Mouse (Mus musculus): Measurements from ENCODE around the gene Itga4. TPM values are rescaled to one million over a fixed set of nuclear protein-coding genes. Genes with fewer than 3 reads are reported as not detected.

The Itga4 gene
- polyA plus RNA-seq, 2 experiments = 18.6 to 27.6 TPM

DNA sequence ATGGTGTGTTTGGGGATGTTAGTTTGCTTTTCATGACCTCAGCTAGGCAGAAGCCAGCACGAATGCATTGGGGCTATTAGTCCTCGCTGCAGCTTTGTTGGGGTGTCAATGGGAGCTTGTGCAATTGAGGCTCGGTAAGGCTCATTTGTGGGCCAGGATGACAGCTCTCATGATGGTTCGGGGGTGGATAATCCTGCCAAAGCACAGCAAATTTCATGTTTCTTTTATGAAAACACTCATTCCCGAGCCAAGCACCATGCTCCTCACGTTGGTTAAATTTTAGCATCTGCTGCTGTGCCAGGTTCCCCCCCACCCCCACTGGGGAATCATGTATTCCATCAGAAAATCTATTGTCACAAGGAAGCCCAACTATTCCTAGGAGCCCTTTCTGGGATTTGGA is 37.2 kb downstream of the Itga4 start:
- H3K36me3 ChIP-seq (replicated peaks; ENCODE audit: control insufficient read depth, insufficient read depth, low read depth) = peaks cover 83% of the 10 kb centered on the region
- no peaks in the 10 kb centered on the region for H3K27me3 ChIP-seq (ENCODE audit: control insufficient read depth, insufficient read depth, low read length)
- no peak overlapping the region for H3K4me3 ChIP-seq (ENCODE audit: insufficient read depth in 1 of 2, low read depth in 2 of 2, low read length in 2 of 2)
- ATAC-seq (ENCODE audit: insufficient read depth) (no peak), DNase-seq (ENCODE audit: low read depth in 3 of 3, low spot score in 3 of 3) (no peak)
- WGBS (ENCODE audit: insufficient replicate concordance) = 79% methylated on average over 6 of the region's 6 CpGs
- TF ChIP-seq CTCF (IDR thresholded peaks at IDR 0.05; ENCODE audit: low read depth) = no peak
- TF ChIP-seq EP300 (IDR thresholded peaks at IDR 0.05; ENCODE audit: low read depth) = no peak
- no peak overlapping the region for H3K4me2 ChIP-seq (ENCODE audit: low read depth)
- H3K4me1 ChIP-seq (replicated peaks; ENCODE audit: control insufficient read depth in 2 of 2, insufficient read depth in 2 of 2, low read length in 1 of 2) = no peaks in the 10 kb centered on the region
- no peaks in the 10 kb centered on the region for H3K9me3 ChIP-seq (ENCODE audit: control insufficient read depth, low read length)
- no peak overlapping the region for H3K27ac ChIP-seq
- H3K9ac ChIP-seq (replicated peaks) = no peak overlapping the region

DNA sequence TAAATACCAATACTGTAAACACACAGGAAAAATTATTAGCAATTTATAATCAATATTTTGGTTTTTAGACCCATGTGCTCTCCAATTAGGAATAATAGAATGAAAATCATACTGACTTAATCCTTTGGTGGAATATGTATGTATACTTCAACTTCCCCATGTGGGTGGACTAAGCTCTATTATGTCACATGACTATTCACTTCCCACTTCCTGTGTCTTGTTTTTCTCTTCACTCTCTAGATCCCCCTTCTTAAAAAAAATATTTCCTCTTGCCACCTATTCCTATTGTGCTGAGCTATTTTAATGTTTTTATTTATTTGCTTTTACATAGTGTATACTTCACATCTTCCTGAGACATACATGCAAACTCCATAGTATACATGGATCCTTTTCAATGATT is 47.2 kb downstream of the Itga4 start:
- no peak overlapping the region for H3K4me2 ChIP-seq (ENCODE audit: low read depth)
- ATAC-seq (ENCODE audit: insufficient read depth) = no peak

DNA sequence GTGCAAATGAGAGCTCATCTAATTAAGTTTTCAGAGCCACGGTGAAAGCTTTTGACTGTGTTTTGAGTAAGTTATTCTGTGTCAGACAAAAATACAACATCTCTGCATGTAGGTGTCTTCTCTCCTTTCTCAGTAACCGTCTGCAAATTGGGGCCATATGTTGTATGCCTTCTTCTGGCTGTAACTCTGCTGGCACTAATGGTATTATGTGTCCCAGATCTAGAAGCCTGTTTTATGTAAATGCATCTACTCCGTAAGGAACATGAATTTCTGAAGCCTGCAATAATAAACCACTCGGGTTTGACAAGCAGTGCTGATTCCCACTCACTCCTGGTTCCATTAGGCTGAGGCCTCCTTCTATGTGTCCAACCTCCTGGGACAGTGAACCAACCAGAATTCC is 52.3 kb downstream of the Itga4 start:
- DNase-seq (ENCODE audit: low read depth in 3 of 3, low spot score in 3 of 3) = no peak
- peaks cover 68% of the 10 kb centered on the region for H3K36me3 ChIP-seq (replicated peaks; ENCODE audit: control insufficient read depth, insufficient read depth, low read depth)
- H3K4me3 ChIP-seq (ENCODE audit: insufficient read depth in 1 of 2, low read depth in 2 of 2, low read length in 2 of 2) = no peak overlapping the region
- H3K27ac ChIP-seq = no peak overlapping the region
- no peaks in the 10 kb centered on the region for H3K9me3 ChIP-seq (ENCODE audit: control insufficient read depth, low read length)
- H3K4me2 ChIP-seq (ENCODE audit: low read depth) = no peak overlapping the region
- no peak overlapping the region for H3K9ac ChIP-seq (replicated peaks)
- WGBS (ENCODE audit: insufficient replicate concordance) = 85% methylated on average over 4 of the region's 4 CpGs
- no peaks in the 10 kb centered on the region for H3K27me3 ChIP-seq (ENCODE audit: control insufficient read depth, insufficient read depth, low read length)
- TF ChIP-seq CTCF (IDR thresholded peaks at IDR 0.05; ENCODE audit: low read depth) (no peak), EP300 (IDR thresholded peaks at IDR 0.05; ENCODE audit: low read depth) (no peak)
- ATAC-seq (ENCODE audit: insufficient read depth) = no peak
- H3K4me1 ChIP-seq (replicated peaks; ENCODE audit: control insufficient read depth in 2 of 2, insufficient read depth in 2 of 2, low read length in 1 of 2) = no peaks in the 10 kb centered on the region

More for the DNA sequence above, 47.2 kb downstream of the Itga4 start:
- Histone ChIP-seq H3K36me3 (replicated peaks; ENCODE audit: control insufficient read depth, insufficient read depth, low read depth) (peaks cover 42% of the 10 kb centered on the region), H3K9ac (replicated peaks) (no peak overlapping the region), H3K27ac (no peak overlapping the region), H3K27me3 (ENCODE audit: control insufficient read depth, insufficient read depth, low read length) (no peaks in the 10 kb centered on the region), H3K9me3 (ENCODE audit: control insufficient read depth, low read length) (no peaks in the 10 kb centered on the region), H3K4me3 (ENCODE audit: insufficient read depth in 1 of 2, low read depth in 2 of 2, low read length in 2 of 2) (no peak overlapping the region), H3K4me1 (replicated peaks; ENCODE audit: control insufficient read depth in 2 of 2, insufficient read depth in 2 of 2, low read length in 1 of 2) (no peaks in the 10 kb centered on the region)
- TF ChIP-seq CTCF (IDR thresholded peaks at IDR 0.05; ENCODE audit: low read depth) = no peak
- no peak for TF ChIP-seq EP300 (IDR thresholded peaks at IDR 0.05; ENCODE audit: low read depth)
- no peak for DNase-seq (ENCODE audit: low read depth in 3 of 3, low spot score in 3 of 3)

DNA sequence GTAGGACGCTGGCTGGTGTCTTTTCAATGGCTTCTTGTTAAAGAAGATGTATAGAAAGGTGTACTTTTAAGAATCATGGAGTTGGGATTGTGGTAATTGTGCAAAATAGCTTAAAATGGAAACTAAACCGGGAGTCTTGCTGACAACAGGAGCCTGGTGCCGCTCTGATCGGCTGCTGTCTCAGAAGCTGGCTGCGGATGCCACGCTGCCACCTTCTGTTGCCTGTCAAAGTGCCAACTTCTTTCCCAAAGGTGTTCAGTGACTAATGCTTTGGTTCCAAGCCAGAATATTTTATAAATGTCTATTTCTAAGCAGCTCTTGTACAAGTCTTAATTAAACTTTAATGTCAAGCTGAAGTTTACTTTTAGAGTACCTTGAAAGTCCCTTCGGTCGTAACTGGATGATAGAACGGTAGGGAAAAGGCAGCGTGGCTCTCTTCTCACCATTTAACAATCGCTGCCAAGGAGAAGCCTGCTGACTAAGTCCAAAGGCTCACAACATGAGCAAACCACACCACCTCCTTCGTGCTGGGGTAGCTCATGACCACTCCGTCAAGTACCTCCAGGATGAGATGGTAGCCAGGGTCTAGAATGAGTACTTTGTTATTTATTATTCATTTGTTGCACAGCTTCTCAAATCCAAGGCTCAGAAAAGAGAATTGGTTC is 54.4 kb downstream of the Itga4 start:
- no peak overlapping the region for H3K4me3 ChIP-seq (ENCODE audit: insufficient read depth in 1 of 2, low read depth in 2 of 2, low read length in 2 of 2)
- no peaks in the 10 kb centered on the region for H3K27me3 ChIP-seq (ENCODE audit: control insufficient read depth, insufficient read depth, low read length)
- H3K9me3 ChIP-seq (ENCODE audit: control insufficient read depth, low read length) = no peaks in the 10 kb centered on the region
- H3K4me2 ChIP-seq (ENCODE audit: low read depth) = no peak overlapping the region
- H3K36me3 ChIP-seq (replicated peaks; ENCODE audit: control insufficient read depth, insufficient read depth, low read depth) = peaks cover 74% of the 10 kb centered on the region
- no peak overlapping the region for H3K27ac ChIP-seq
- TF ChIP-seq CTCF (IDR thresholded peaks at IDR 0.05; ENCODE audit: low read depth) = no peak
- TF ChIP-seq EP300 (IDR thresholded peaks at IDR 0.05; ENCODE audit: low read depth) = no peak
- no peaks in the 10 kb centered on the region for H3K4me1 ChIP-seq (replicated peaks; ENCODE audit: control insufficient read depth in 2 of 2, insufficient read depth in 2 of 2, low read length in 1 of 2)
- no peak for ATAC-seq (ENCODE audit: insufficient read depth)
- DNase-seq (ENCODE audit: low read depth in 3 of 3, low spot score in 3 of 3) = no peak
- no peak overlapping the region for H3K9ac ChIP-seq (replicated peaks)
- WGBS (ENCODE audit: insufficient replicate concordance) = 94% methylated on average over 13 of the region's 13 CpGs

DNA sequence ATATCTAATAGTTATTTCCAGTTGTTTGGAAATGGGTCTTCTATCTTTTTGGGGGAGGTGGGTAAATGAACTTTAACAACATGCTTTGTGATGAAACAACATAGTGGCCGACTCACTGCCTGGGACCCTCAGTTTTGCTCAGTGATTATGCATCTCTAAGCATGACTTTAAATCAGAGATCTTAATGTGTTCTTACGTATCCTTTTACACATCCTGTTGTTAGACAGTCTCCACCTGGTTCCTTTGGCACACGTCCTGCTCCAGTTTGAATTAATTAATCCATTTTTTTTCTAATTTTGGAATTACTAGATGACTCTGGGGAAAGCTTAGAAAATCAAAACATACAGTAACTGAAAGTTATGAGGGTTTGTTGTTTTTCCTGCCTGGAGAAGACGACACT is 57.3 kb downstream of the Itga4 start:
- Histone ChIP-seq H3K9ac (replicated peaks) (no peak overlapping the region), H3K4me2 (ENCODE audit: low read depth) (no peak overlapping the region), H3K4me3 (ENCODE audit: insufficient read depth in 1 of 2, low read depth in 2 of 2, low read length in 2 of 2) (no peak overlapping the region), H3K36me3 (replicated peaks; ENCODE audit: control insufficient read depth, insufficient read depth, low read depth) (peaks cover 86% of the 10 kb centered on the region), H3K27me3 (ENCODE audit: control insufficient read depth, insufficient read depth, low read length) (no peaks in the 10 kb centered on the region), H3K4me1 (replicated peaks; ENCODE audit: control insufficient read depth in 2 of 2, insufficient read depth in 2 of 2, low read length in 1 of 2) (no peaks in the 10 kb centered on the region), H3K9me3 (ENCODE audit: control insufficient read depth, low read length) (no peaks in the 10 kb centered on the region), H3K27ac (no peak overlapping the region)
- 84% methylated on average over 4 of the region's 4 CpGs for whole genome bisulfite sequencing (ENCODE audit: insufficient replicate concordance)
- DNase-seq (ENCODE audit: low read depth in 3 of 3, low spot score in 3 of 3) (no peak), ATAC-seq (ENCODE audit: insufficient read depth) (no peak)
- TF ChIP-seq EP300 (IDR thresholded peaks at IDR 0.05; ENCODE audit: low read depth) (no peak), CTCF (IDR thresholded peaks at IDR 0.05; ENCODE audit: low read depth) (no peak)

All from liver, embryonic 14.5 days (tissue).